ENCODE assay signal across 31 mouse cellular contexts in genomic region chr1:37002316-37003008, GRCm38 (mm10). TPM values are rescaled to one million over a fixed set of nuclear protein-coding genes. Genes with fewer than 3 reads are reported as not detected.
DNase-seq lines count a peak whose midpoint lies in the region; TF ChIP-seq lines count a peak whose summit lies in the region.
"Had no signal": no experiment of that assay in that cellular context is flagged by ENCODE, and none has a peak within 500 bp of the region (broad histone marks: within the 10 kb centered on the region; RNA-seq: fewer than 3 reads in every experiment).

No protein-coding gene starts in this region.

- TF ChIP-seq CTCF in kidney, adult 2 months (conservative IDR thresholded peaks at IDR 0.05; ENCODE audit: insufficient read depth, insufficient read length, low read depth, low read length), result peak; percentile 21; the same call in 1 of the 2 replicates

- no peak overlapping the region for H3K27ac ChIP-seq in kidney, adult 2 months (ENCODE audit: insufficient read depth, low read depth, low read length)
- peak overlapping the region; percentile 77; the same call in 1 of the 2 replicates for H3K27ac ChIP-seq in ES-E14 (ENCODE audit: insufficient read depth, low read depth, low read length, poor library complexity, severe bottlenecking)
- H3K27ac ChIP-seq: embryonic facial prominence, embryonic 12.5 days; forebrain, embryonic 15.5 days; heart, adult 2 months; midbrain, embryonic 12.5 days; neural tube, embryonic 15.5 days had no signal

- no peak for TF ChIP-seq POLR2A in kidney, adult 2 months (IDR thresholded peaks at IDR 0.05; ENCODE audit: low read depth, low read length)

- intact Hi-C loops in left cerebral cortex, postnatal 25 days (cut with DNase I), result no loop called here

- H3K36me3 ChIP-seq in kidney, adult 2 months (ENCODE audit: control insufficient read depth, insufficient read depth, low read length), result no peaks in the 10 kb centered on the region
- H3K36me3 ChIP-seq in ES-E14 (ENCODE audit: control insufficient read depth, insufficient read depth, low read length, poor library complexity, severe bottlenecking), result no peaks in the 10 kb centered on the region
- H3K36me3 ChIP-seq: embryonic facial prominence, embryonic 12.5 days; forebrain, embryonic 15.5 days; midbrain, embryonic 12.5 days; neural tube, embryonic 15.5 days had no signal

- WGBS in kidney, adult 2 months, result 71% methylated on average over 3 of the region's 3 CpGs

- no peaks in the 10 kb centered on the region for H3K9me3 ChIP-seq in ES-E14 (ENCODE audit: control insufficient read depth, insufficient read depth, low read depth, low read length)
- H3K9me3 ChIP-seq: embryonic facial prominence, embryonic 12.5 days; forebrain, embryonic 15.5 days; megakaryocyte, embryonic 14.5 days; midbrain, embryonic 12.5 days; neural tube, embryonic 15.5 days had no signal

- H3K27me3 ChIP-seq in kidney, adult 2 months (replicated peaks; ENCODE audit: control insufficient read depth, insufficient read depth, low read length), result no peaks in the 10 kb centered on the region
- H3K27me3 ChIP-seq: embryonic facial prominence, embryonic 12.5 days; forebrain, embryonic 15.5 days; megakaryocyte, embryonic 14.5 days; midbrain, embryonic 12.5 days; neural tube, embryonic 15.5 days had no signal

- in situ Hi-C loops in ES-E14 (cut with MboI; ENCODE audit: low sequenced_read_pairs in 2 of 2, unreplicated experiment in 2 of 2), result no loop called here

- no peaks in the 10 kb centered on the region for H3K4me1 ChIP-seq in kidney, adult 2 months (ENCODE audit: control insufficient read depth, insufficient read depth, low read length)
- peaks cover 4 to 7% of the 10 kb centered on the region in 2 experiments for H3K4me1 ChIP-seq in ES-E14 (ENCODE audit: control insufficient read depth in 2 of 2, insufficient read depth in 2 of 2, low read length in 2 of 2, poor library complexity in 1 of 2)
- H3K4me1 ChIP-seq: forebrain, embryonic 15.5 days; midbrain, embryonic 12.5 days; neural tube, embryonic 15.5 days had no signal

- no peak overlapping the region for H3K9ac ChIP-seq in ES-E14 (ENCODE audit: insufficient read depth, low read depth, low read length, poor library complexity, severe bottlenecking)
- H3K9ac ChIP-seq: embryonic facial prominence, embryonic 12.5 days; forebrain, embryonic 15.5 days; midbrain, embryonic 12.5 days; neural tube, embryonic 15.5 days had no signal

- H3K4me3 ChIP-seq in kidney, adult 2 months (ENCODE audit: insufficient read depth, low read depth, low read length), result no peak overlapping the region
- H3K4me3 ChIP-seq in ES-E14 (ENCODE audit: insufficient read depth in 1 of 2, low read depth in 1 of 2, low read length in 2 of 2, poor library complexity in 1 of 2, severe bottlenecking in 1 of 2), result no peak overlapping the region
- H3K4me3 ChIP-seq: embryonic facial prominence, embryonic 12.5 days; forebrain, embryonic 15.5 days; heart, adult 2 months; megakaryocyte, embryonic 14.5 days; midbrain, embryonic 12.5 days; neural tube, embryonic 15.5 days had no signal

- no peak for DNase-seq in kidney, adult 2 months
- DNase-seq in kidney, postnatal 25 days, result no peak
- peak; percentile 53 for DNase-seq in CD4-positive helper T cell, adult 2 months (ENCODE audit: low read depth, low spot score)
- DNase-seq in ES-E14 (ENCODE audit: low read depth, low spot score), result no peak
- DNase-seq in naive thymus-derived CD4-positive, alpha-beta T cell, adult 2 months (ENCODE audit: low read depth), result peak; percentile 28
- no peak for DNase-seq in left cerebral cortex, postnatal 25 days (ENCODE audit: low spot score in 2 of 2)
- no peak for DNase-seq in thymus, postnatal 25 days
- no peak for DNase-seq in frontal cortex, postnatal 10 days (ENCODE audit: low spot score in 2 of 2)
- DNase-seq: adrenal gland, postnatal 10 days; B cell, adult 2 months; cerebellum, adult 11 months; cerebellum, adult 9-11 months; embryo, embryonic 11 days; gastrocnemius, postnatal 14 days; heart, adult 2 months; heart, postnatal 14 days; kidney, adult 9 months; kidney, postnatal 10 days; layer of hippocampus, adult 9-11 months; lung, adult 18-20 months; lung, postnatal 4 days; retina, postnatal 1 day; right cerebral cortex, postnatal 25 days; thymus, adult 2 months; thymus, postnatal 4 days had no signal

TF ChIP-seq in ES-E14, 5 proteins besides CTCF, POLR2A, EP300 and RAD21:
- no peak for TF ChIP-seq ZC3H11A (IDR thresholded peaks at IDR 0.05; ENCODE audit: borderline replicate concordance, low read depth, low read length)
- TF ChIP-seq ZNF384 (IDR thresholded peaks at IDR 0.05; ENCODE audit: low read depth, low read length), result no peak
- no peak for TF ChIP-seq HCFC1 (IDR thresholded peaks at IDR 0.05; ENCODE audit: borderline replicate concordance, insufficient read depth, low read length)
- no peak for TF ChIP-seq MAFK (IDR thresholded peaks at IDR 0.05; ENCODE audit: insufficient read depth, low read depth, low read length)
- no peak for TF ChIP-seq CHD2 (IDR thresholded peaks at IDR 0.05; ENCODE audit: low read depth, low read length)
TF ChIP-seq in ES-E14: peak in this region for 0.

RNA-seq across cellular contexts. Expression of gene Vwa3b, which starts 23.9 kb away (rescaled TPM):
- 0.14 and 0.34 TPM in 2 replicates for polyA plus RNA-seq in kidney, adult 2 months (2012; rRNA removed)
- total RNA-seq in ES-E14 (2012; rRNA removed), result 17.5 and 38.7 TPM in 2 replicates
- total RNA-seq in left cerebral cortex, postnatal 25 days (2021), result 1 to 10 TPM; 1.7 to 2.1 TPM
- polyA plus RNA-seq: liver, embryonic 11.5 days had no signal

RNA-seq across cellular contexts. Expression of gene Tmem131, which starts 59.0 kb away (rescaled TPM):
- 18.9 and 19.0 TPM in 2 replicates for polyA plus RNA-seq in kidney, adult 2 months (2012; rRNA removed)
- total RNA-seq in ES-E14 (2012; rRNA removed), result 73.1 and 98.4 TPM in 2 replicates
- total RNA-seq in left cerebral cortex, postnatal 25 days (2021), result 10 to 100 TPM; 53.4 to 55.8 TPM

Comparison
In these comparisons a context has a peak if more than half of its experiments do, and no peak if none do; other contexts are left out.
1. DNase-seq: peak in CD4-positive helper T cell, adult 2 months (single experiment) and naive thymus-derived CD4-positive, alpha-beta T cell, adult 2 months (single experiment); none in kidney, adult 2 months (single experiment), kidney, postnatal 25 days (0 of 2), ES-E14 (single experiment), left cerebral cortex, postnatal 25 days (0 of 2), thymus, postnatal 25 days (single experiment) and frontal cortex, postnatal 10 days (0 of 2).